Mouse (Mus musculus) forebrain, postnatal 0 days (tissue): ENCODE data around the gene Syn3. TPM values are rescaled to one million over a fixed set of nuclear protein-coding genes. Genes with fewer than 3 reads are reported as not detected.
A peak's percentile ranks its signal among the peaks of the same experiment; 100 is the strongest.

Source experiments
- ATAC-seq: fragments of 200-750 bp; cut with Nextera tagmentation; 2 replicates; pipeline ENCODE4 v1.8.0; 2017; ENCODE audit warnings: mild to moderate bottlenecking, moderate library complexity
- DNase-seq: peaks from one replicate; pipeline ENCODE4 v3.0.0-alpha.2; 2015
- H3K27ac ChIP-seq: fragments of 300-500 bp; sonication (generic); 2 replicates; pipeline ENCODE4 v1.5.1; 2014; ENCODE audit warnings: low read depth, mild to moderate bottlenecking, antibody characterized with exemption, low read length, moderate library complexity, mixed read lengths
- H3K27me3 ChIP-seq: fragments of 300-500 bp; sonication (generic); 2 replicates; pipeline ENCODE4 v1.6.1; 2014; ENCODE audit warnings: mild to moderate bottlenecking, low read length, mixed read lengths; ENCODE audit not compliant: insufficient read depth
- H3K36me3 ChIP-seq: fragments of 300-500 bp; sonication (generic); 2 replicates; pipeline ENCODE4 v1.6.1; 2014; ENCODE audit warnings: mild to moderate bottlenecking, moderate library complexity; ENCODE audit not compliant: insufficient read depth
- H3K4me1 ChIP-seq: fragments of 300-500 bp; sonication (generic); 2 replicates; pipeline ENCODE4 v1.6.1; 2014; ENCODE audit warnings: antibody characterized with exemption; ENCODE audit not compliant: insufficient read depth
- H3K4me2 ChIP-seq: fragments of 300-500 bp; sonication (generic); 2 replicates; pipeline ENCODE4 v1.6.1; 2014; ENCODE audit warnings: low read depth, mild to moderate bottlenecking, moderate library complexity
- H3K4me3 ChIP-seq: fragments of 300-500 bp; sonication (generic); 2 replicates; pipeline ENCODE4 v1.5.1; 2014; ENCODE audit warnings: low read depth, low read length, mixed read lengths
- H3K9ac ChIP-seq: fragments of 300-500 bp; sonication (generic); 2 replicates; pipeline ENCODE4 v1.6.1; 2014; ENCODE audit warnings: mild to moderate bottlenecking
- H3K9me3 ChIP-seq: fragments of 300-500 bp; sonication (generic); 2 replicates; pipeline ENCODE4 v1.6.1; 2016; ENCODE audit warnings: low read length
- CTCF ChIP-seq: sonication (generic); IDR thresholded peaks from 2 replicates; pipeline ENCODE4 v1.5.1; 2016; ENCODE audit warnings: antibody characterized with exemption, control low read depth, low read depth
- WGBS: fragments of 180-500 bp; shearing (Covaris S2); extraction: QIAGEN DNeasy Blood & Tissue Kit; methylation state at CpG from one replicate; pipeline ENCODE4 v1.1.7; 2014; 5-methylcytosine and 5-hydroxymethylcytosine counted together
- polyA plus RNA-seq: library from polyadenylated mRNA; unstranded; fragments of >200 nt; fragmentation: Nextera tagmentation; extraction: Ambion mirVana; gene quantifications from 2 replicates; pipeline ENCODE4 v1.2.1, GENCODE M21; 2015
- total RNA-seq: library from RNA; depleted of rRNA; stranded (reverse); fragments of >200 nt; gene quantifications from 2 replicates; pipeline ENCODE4 v1.2.3, GENCODE M21; 2014

Gene Syn3
- total and polyA plus RNA-seq, 2 experiments from 2014 or later, result 16.4 to 47.6 TPM

GRCm38 (mm10) chr10:86299795-86300194 is 198.9 kb downstream of the Syn3 start:
- no peak for TF ChIP-seq CTCF
- Histone ChIP-seq H3K4me3 (peak overlapping the region; percentile 52), H3K27ac (no peak overlapping the region), H3K36me3 (no peaks in the 10 kb centered on the region), H3K4me2 (peak overlapping the region; percentile 98), H3K27me3 (no peaks in the 10 kb centered on the region), H3K9me3 (no peaks in the 10 kb centered on the region), H3K4me1 (peaks cover 16% of the 10 kb centered on the region), H3K9ac (peak overlapping the region; percentile 58)
- DNase-seq (no peak), ATAC-seq (no peak)
- 44% methylated on average over 6 of the region's 6 CpGs for WGBS

GRCm38 (mm10) chr10:86298326-86298725 is 200.4 kb downstream of the Syn3 start:
- TF ChIP-seq CTCF, result no peak
- Histone ChIP-seq H3K9ac (no peak overlapping the region), H3K4me2 (no peak overlapping the region), H3K9me3 (no peaks in the 10 kb centered on the region), H3K4me1 (peaks cover 16% of the 10 kb centered on the region), H3K27me3 (no peaks in the 10 kb centered on the region), H3K27ac (no peak overlapping the region), H3K4me3 (no peak overlapping the region), H3K36me3 (no peaks in the 10 kb centered on the region)
- ATAC-seq (no peak), DNase-seq (no peak)
- 62% methylated on average over 6 of the region's 6 CpGs for WGBS

GRCm38 (mm10) chr10:86297307-86297706 is 201.4 kb downstream of the Syn3 start:
- no peak for TF ChIP-seq CTCF
- 93% methylated on average over 2 of the region's 2 CpGs for WGBS
- no peaks in the 10 kb centered on the region for H3K9me3 ChIP-seq
- ATAC-seq (no peak), DNase-seq (no peak)
- H3K36me3 ChIP-seq, result no peaks in the 10 kb centered on the region
- no peak overlapping the region for H3K27ac ChIP-seq
- H3K4me2 ChIP-seq, result no peak overlapping the region
- no peak overlapping the region for H3K4me3 ChIP-seq
- H3K9ac ChIP-seq, result no peak overlapping the region
- no peaks in the 10 kb centered on the region for H3K27me3 ChIP-seq
- H3K4me1 ChIP-seq, result peaks cover 10% of the 10 kb centered on the region; the same call in 1 of the 2 replicates

- Histone ChIP-seq H3K27me3 (no peaks in the 10 kb centered on the region), H3K9me3 (no peaks in the 10 kb centered on the region), H3K27ac (no peak overlapping the region), H3K4me3 (no peak overlapping the region), H3K4me1 (peaks cover 10% of the 10 kb centered on the region; the same call in 1 of the 2 replicates), H3K9ac (peak overlapping the region; percentile 25; the same call in 1 of the 2 replicates), H3K4me2 (peak overlapping the region; percentile 31; the same call in 1 of the 2 replicates), H3K36me3 (no peaks in the 10 kb centered on the region)
- ATAC-seq, result peak; percentile 82
- peak; percentile 93 for TF ChIP-seq CTCF
- WGBS, result 5% methylated on average over 14 of the region's 14 CpGs
- DNase-seq, result peak; percentile 78
Observed at GRCm38 (mm10) chr10:86296111-86296510, 202.6 kb downstream of the Syn3 start.

- Histone ChIP-seq H3K4me2 (peak overlapping the region; percentile 31; the same call in 1 of the 2 replicates), H3K4me1 (peaks cover 6% of the 10 kb centered on the region; the same call in 1 of the 2 replicates), H3K36me3 (no peaks in the 10 kb centered on the region), H3K27me3 (no peaks in the 10 kb centered on the region), H3K9me3 (no peaks in the 10 kb centered on the region), H3K27ac (no peak overlapping the region), H3K9ac (peak overlapping the region; percentile 25; the same call in 1 of the 2 replicates), H3K4me3 (no peak overlapping the region)
- no peak for DNase-seq
- TF ChIP-seq CTCF, result no peak
- no peak; the same call in 1 of the 2 replicates for ATAC-seq
- WGBS, result 30% methylated on average over 13 of the region's 13 CpGs
Observed at GRCm38 (mm10) chr10:86295454-86296098, 203.1 kb downstream of the Syn3 start.

- no peaks in the 10 kb centered on the region for H3K27me3 ChIP-seq
- TF ChIP-seq CTCF, result no peak
- H3K27ac ChIP-seq, result no peak overlapping the region
- WGBS, result 66% methylated on average over 10 of the region's 10 CpGs
- H3K9ac ChIP-seq, result no peak overlapping the region
- no peaks in the 10 kb centered on the region for H3K36me3 ChIP-seq
- no peak overlapping the region for H3K4me2 ChIP-seq
- ATAC-seq (no peak), DNase-seq (no peak)
- no peak overlapping the region for H3K4me3 ChIP-seq
- H3K9me3 ChIP-seq, result no peaks in the 10 kb centered on the region
- H3K4me1 ChIP-seq, result no peaks in the 10 kb centered on the region
Observed at GRCm38 (mm10) chr10:86294599-86295365, 203.9 kb downstream of the Syn3 start.

GRCm38 (mm10) chr10:86293880-86294279 is 204.8 kb downstream of the Syn3 start:
- DNase-seq, result no peak
- Histone ChIP-seq H3K27ac (no peak overlapping the region), H3K9ac (no peak overlapping the region), H3K4me1 (no peaks in the 10 kb centered on the region), H3K4me2 (no peak overlapping the region), H3K4me3 (no peak overlapping the region), H3K27me3 (no peaks in the 10 kb centered on the region), H3K9me3 (no peaks in the 10 kb centered on the region), H3K36me3 (no peaks in the 10 kb centered on the region)
- TF ChIP-seq CTCF, result peak; percentile 14; the same call in 1 of the 2 replicates
- ATAC-seq, result no peak
- WGBS, result 72% methylated on average over 1 of the region's 1 CpGs
